Mouse (Mus musculus) gastrocnemius, adult 18-20 months (tissue): ENCODE measurements around the gene Mtmr4. TPM values are rescaled to one million over a fixed set of nuclear protein-coding genes. Genes with fewer than 3 reads are reported as not detected.

Experiments
- DNase-seq: peaks from one replicate; pipeline ENCODE4 v3.0.0; 2021; ENCODE audit warnings: low spot score
- long read RNA-seq, 2 experiments: library from polyadenylated mRNA; stranded (forward); transcript quantifications; one replicate each; pipeline ENCODE4 v2.0.0; 2021
- total RNA-seq, 2 experiments: library from RNA; stranded (reverse); gene quantifications; 2 replicates each; pipeline ENCODE4 v1.2.3; 2021

Gene Mtmr4
- 10 to 100 TPM in 1 of 2 experiments, 1 to 10 TPM in 1; 9.8 to 10.8 TPM for total RNA-seq
- long read RNA-seq, experiment 1, full-length matches to known transcripts: 1 of 6 reads
- long read RNA-seq, experiment 1, partial matches to known transcripts: 4 of 6 reads
- long read RNA-seq, experiment 1, other reads (novel, unspliced or antisense): 1 of 6 reads
- long read RNA-seq, experiment 2, full-length matches to known transcripts: 3 of 6 reads
- long read RNA-seq, experiment 2, partial matches to known transcripts: 2 of 6 reads
- long read RNA-seq, experiment 2, other reads (novel, unspliced or antisense): 1 of 6 reads

GRCm38 (mm10) chr11:87591526-87592353 is at the start of gene Mtmr4:
Gene Mtmr4, plus strand, starts transcription at chr11:87592162.
- peak; percentile 100 for DNase-seq

- no peak for DNase-seq
These were observed 49.7 kb upstream of the Mtmr4 start for GRCm38 (mm10) chr11:87542285-87542684.

- no peak for DNase-seq
These were observed 49.1 kb upstream of the Mtmr4 start for GRCm38 (mm10) chr11:87542906-87543305.

- no peak for DNase-seq
These were observed 38.6 kb upstream of the Mtmr4 start for GRCm38 (mm10) chr11:87553342-87553741.

GRCm38 (mm10) chr11:87554386-87554785 is 37.6 kb upstream of the Mtmr4 start:
- DNase-seq: no peak

GRCm38 (mm10) chr11:87555106-87555703 is 36.8 kb upstream of the Mtmr4 start:
- DNase-seq: no peak

- DNase-seq: no peak
These were observed 30.8 kb upstream of the Mtmr4 start for GRCm38 (mm10) chr11:87561208-87561607.

GRCm38 (mm10) chr11:87566501-87566900 is 25.5 kb upstream of the Mtmr4 start, which contains the start of gene Gm11492:
Gene Gm11492, plus strand, starts transcription at chr11:87566653.
- DNase-seq: no peak

- no peak for DNase-seq
These were observed 23.6 kb upstream of the Mtmr4 start, which contains the start of gene Sept4 for GRCm38 (mm10) chr11:87568255-87568953. Gene Sept4, plus strand, starts transcription at chr11:87568903.

GRCm38 (mm10) chr11:87570743-87571142 is 21.2 kb upstream of the Mtmr4 start:
- DNase-seq: no peak

GRCm38 (mm10) chr11:87571361-87571950 is 20.5 kb upstream of the Mtmr4 start:
- DNase-seq: no peak

- DNase-seq: no peak
These were observed 18.2 kb upstream of the Mtmr4 start for GRCm38 (mm10) chr11:87573751-87574150.

GRCm38 (mm10) chr11:87574520-87575180 is 17.3 kb upstream of the Mtmr4 start:
- DNase-seq: no peak

GRCm38 (mm10) chr11:87577601-87578248 is 14.2 kb upstream of the Mtmr4 start:
- DNase-seq: no peak

GRCm38 (mm10) chr11:87578249-87578962 is 13.6 kb upstream of the Mtmr4 start:
- peak; percentile 47 for DNase-seq

- DNase-seq: no peak
These were observed 12.9 kb upstream of the Mtmr4 start for GRCm38 (mm10) chr11:87578963-87579601.

- DNase-seq: no peak
These were observed 12.2 kb upstream of the Mtmr4 start for GRCm38 (mm10) chr11:87579713-87580112.

GRCm38 (mm10) chr11:87580543-87581085 is 11.3 kb upstream of the Mtmr4 start:
- DNase-seq: no peak
